Mouse (Mus musculus) adrenal gland, adult 18-20 months (tissue): ENCODE data around the gene Pou4f1. TPM values are rescaled to one million over a fixed set of nuclear protein-coding genes. Genes with fewer than 3 reads are reported as not detected.
A peak's percentile ranks its signal among the peaks of the same experiment; 100 is the strongest.

ENCODE experiments used
- DNase-seq, 2 experiments: peaks; one replicate each; pipeline ENCODE4 v3.0.0; 2021 to 2022; ENCODE audit warnings: low spot score in 2 of 2
- total RNA-seq, 2 experiments: library from RNA; stranded (reverse); gene quantifications; 1 replicate in 1 of 2; 2 replicates in 1 of 2; pipeline ENCODE4 v1.2.3; 2021

The Pou4f1 gene
- total RNA-seq, 2 experiments from 2014 or later, result 0.20 TPM; not detected in 1

GRCm38 (mm10) chr14:104457966-104458710 is 9.7 kb downstream of the Pou4f1 start:
- no peak for DNase-seq

GRCm38 (mm10) chr14:104456976-104457375 is 10.8 kb downstream of the Pou4f1 start:
- no peak for DNase-seq

- peak; percentile 19 to 34 for DNase-seq
Measured at GRCm38 (mm10) chr14:104453824-104454223, 14.0 kb downstream of the Pou4f1 start.

- DNase-seq, result no peak
Measured at GRCm38 (mm10) chr14:104434293-104434692, 33.5 kb downstream of the Pou4f1 start.

- no peak for DNase-seq
Measured at GRCm38 (mm10) chr14:104430819-104431218, 37.0 kb downstream of the Pou4f1 start.

GRCm38 (mm10) chr14:104423688-104424470 is 43.9 kb downstream of the Pou4f1 start:
- DNase-seq, result no peak

Other genes starting within 250 kb of the Pou4f1 start
- 1 to 10 TPM; 5.5 to 7.5 TPM for gene Rnf219, start 54.6 kb upstream of the Pou4f1 start, total RNA-seq